Mouse (Mus musculus) C2C12 (cell line): ENCODE measurements around the gene Nxn. TPM values are rescaled to one million over a fixed set of nuclear protein-coding genes. Genes with fewer than 3 reads are reported as not detected.

ENCODE experiments used
- H3K27me3 ChIP-seq: one replicate; pipeline ENCODE4 v1.6.1; 2011; ENCODE audit not compliant: control insufficient read depth, insufficient read depth, insufficient read length
- H3K36me3 ChIP-seq: one replicate; pipeline ENCODE4 v1.6.1; 2011; ENCODE audit not compliant: control insufficient read depth, insufficient read depth
- H3K4me3 ChIP-seq: one replicate; pipeline ENCODE4 v1.5.1; 2011; ENCODE audit warnings: mild to moderate bottlenecking, control low read depth; ENCODE audit not compliant: poor library complexity, insufficient read depth, severe bottlenecking
- H3K79me2 ChIP-seq: one replicate; pipeline ENCODE4 v1.6.1; 2011; ENCODE audit not compliant: control insufficient read depth, insufficient read depth
- H3K79me3 ChIP-seq: one replicate; pipeline ENCODE4 v1.6.1; 2011; ENCODE audit warnings: low read depth, control low read depth
- H3ac ChIP-seq: one replicate; pipeline ENCODE3; 2011; ENCODE audit warnings: low read depth; ENCODE audit not compliant: control insufficient read depth, insufficient read length
- CEBPB ChIP-seq: IDR thresholded peaks from one replicate; pipeline ENCODE4 v1.6.1; 2011; ENCODE audit warnings: low read depth, mild to moderate bottlenecking, control low read depth, moderate library complexity
- CTCF ChIP-seq: IDR thresholded peaks from one replicate; pipeline ENCODE4 v1.5.1; 2011; ENCODE audit not compliant: control insufficient read depth, insufficient read depth, insufficient read length
- FOSL1 ChIP-seq: IDR thresholded peaks from one replicate; pipeline ENCODE4 v1.8.0; 2011; ENCODE audit warnings: mild to moderate bottlenecking, low read length; ENCODE audit not compliant: poor library complexity, insufficient read depth, severe bottlenecking
- MAX ChIP-seq: IDR thresholded peaks from one replicate; pipeline ENCODE4 v1.6.1; 2011; ENCODE audit warnings: mild to moderate bottlenecking, control low read depth
- MYOD1 ChIP-seq: IDR thresholded peaks from one replicate; pipeline ENCODE4 v1.6.1; 2011; ENCODE audit warnings: low read depth; ENCODE audit not compliant: control insufficient read depth, insufficient read length
- MYOG ChIP-seq: IDR thresholded peaks from one replicate; pipeline ENCODE4 v1.6.1; 2011; ENCODE audit not compliant: control insufficient read depth, insufficient read length; ENCODE audit errors: extremely low read depth
- USF1 ChIP-seq: IDR thresholded peaks from one replicate; pipeline ENCODE4 v1.6.1; 2011; ENCODE audit warnings: low read depth, mild to moderate bottlenecking, control low read depth, moderate library complexity
- polyA plus RNA-seq: library from polyadenylated mRNA; unstranded; fragments of >200 nt; fragmentation: generic; extraction: Trizol; gene quantifications from one replicate; pipeline ENCODE4 v1.2.1, GENCODE M21; 2012; ENCODE audit warnings: missing spikeins

The Nxn gene
- polyA plus RNA-seq, 1 experiment = 85.5 TPM

GRCm38 (mm10) chr11:76406702-76407583, 8.0 kb upstream of the Nxn start, which contains the start of gene Timm22:
Timm22 (plus strand) TSS chr11:76406952.
- peaks cover 16% of the 10 kb centered on the region for H3K79me3 ChIP-seq
- H3K4me3 ChIP-seq = peak within 1 kb of the TSS; percentile 83
- peaks cover 15% of the 10 kb centered on the region for H3K36me3 ChIP-seq
- H3ac ChIP-seq = peak within 1 kb of the TSS; percentile 91
- H3K79me2 ChIP-seq = peaks cover 35% of the 10 kb centered on the region
- no peak for TF ChIP-seq USF1
- TF ChIP-seq MYOD1 = no peak
- peak; percentile 88 for TF ChIP-seq MAX
- TF ChIP-seq CTCF = peak; percentile 85
- no peak for TF ChIP-seq MYOG
- no peak for TF ChIP-seq FOSL1
- peak; percentile 13 for TF ChIP-seq CEBPB
- H3K27me3 ChIP-seq = no peaks in the 10 kb centered on the region

GRCm38 (mm10) chr11:76405626-76406264, 6.8 kb upstream of the Nxn start:
- Histone ChIP-seq H3ac (no peak overlapping the region), H3K36me3 (peaks cover 7% of the 10 kb centered on the region), H3K27me3 (no peaks in the 10 kb centered on the region), H3K4me3 (no peak overlapping the region), H3K79me3 (peaks cover 16% of the 10 kb centered on the region), H3K79me2 (peaks cover 35% of the 10 kb centered on the region)
- TF ChIP-seq MYOD1 (no peak), FOSL1 (no peak)

- H3K36me3 ChIP-seq = peaks cover 4% of the 10 kb centered on the region
- H3K79me2 ChIP-seq = peaks cover 32% of the 10 kb centered on the region
- H3ac ChIP-seq = no peak overlapping the region
- H3K27me3 ChIP-seq = no peaks in the 10 kb centered on the region
- H3K79me3 ChIP-seq = peaks cover 14% of the 10 kb centered on the region
- TF ChIP-seq MYOG (no peak), USF1 (peak; percentile 60)
- H3K4me3 ChIP-seq = no peak overlapping the region
Measured at GRCm38 (mm10) chr11:76405113-76405512, 6.2 kb upstream of the Nxn start.

- no peak overlapping the region for H3K4me3 ChIP-seq
- H3K27me3 ChIP-seq = no peaks in the 10 kb centered on the region
- TF ChIP-seq MYOD1 (no peak), MAX (no peak), USF1 (peak; percentile 59), FOSL1 (no peak), MYOG (no peak)
- H3K79me2 ChIP-seq = peaks cover 24% of the 10 kb centered on the region
- H3K36me3 ChIP-seq = no peaks in the 10 kb centered on the region
- H3ac ChIP-seq = peak overlapping the region; percentile 4
- H3K79me3 ChIP-seq = peaks cover 19% of the 10 kb centered on the region
Measured at GRCm38 (mm10) chr11:76401398-76401797, 2.5 kb upstream of the Nxn start.

- Histone ChIP-seq H3K27me3 (no peaks in the 10 kb centered on the region), H3K36me3 (no peaks in the 10 kb centered on the region), H3K79me3 (peaks cover 34% of the 10 kb centered on the region), H3ac (peak overlapping the region; percentile 7), H3K4me3 (peak overlapping the region; percentile 83), H3K79me2 (peaks cover 40% of the 10 kb centered on the region)
- TF ChIP-seq MAX (no peak), MYOD1 (no peak), CEBPB (no peak), FOSL1 (no peak), USF1 (no peak), CTCF (no peak), MYOG (no peak)
Measured at GRCm38 (mm10) chr11:76399587-76400330, 819 bp upstream of the Nxn start.

- H3K27me3 ChIP-seq = no peaks in the 10 kb centered on the region
- H3K79me3 ChIP-seq = peaks cover 44% of the 10 kb centered on the region
- H3K79me2 ChIP-seq = peaks cover 54% of the 10 kb centered on the region
- no peak for TF ChIP-seq USF1
- no peak for TF ChIP-seq CTCF
- TF ChIP-seq MAX = no peak
- no peak for TF ChIP-seq MYOG
- TF ChIP-seq FOSL1 = no peak
- TF ChIP-seq CEBPB = no peak
- TF ChIP-seq MYOD1 = no peak
- H3ac ChIP-seq = peak overlapping the region; percentile 91
- peak overlapping the region; percentile 83 for H3K4me3 ChIP-seq
- no peaks in the 10 kb centered on the region for H3K36me3 ChIP-seq
Measured at GRCm38 (mm10) chr11:76398312-76398797, 585 bp downstream of the Nxn start.
